Mouse (Mus musculus): ENCODE data around the gene Magi1.
"Not testable (repeated sequence)": the region's sequence is repeated elsewhere in the genome, so short reads cannot be mapped to it uniquely, and the experiment has no call there.

Magi1 gene

DNA sequence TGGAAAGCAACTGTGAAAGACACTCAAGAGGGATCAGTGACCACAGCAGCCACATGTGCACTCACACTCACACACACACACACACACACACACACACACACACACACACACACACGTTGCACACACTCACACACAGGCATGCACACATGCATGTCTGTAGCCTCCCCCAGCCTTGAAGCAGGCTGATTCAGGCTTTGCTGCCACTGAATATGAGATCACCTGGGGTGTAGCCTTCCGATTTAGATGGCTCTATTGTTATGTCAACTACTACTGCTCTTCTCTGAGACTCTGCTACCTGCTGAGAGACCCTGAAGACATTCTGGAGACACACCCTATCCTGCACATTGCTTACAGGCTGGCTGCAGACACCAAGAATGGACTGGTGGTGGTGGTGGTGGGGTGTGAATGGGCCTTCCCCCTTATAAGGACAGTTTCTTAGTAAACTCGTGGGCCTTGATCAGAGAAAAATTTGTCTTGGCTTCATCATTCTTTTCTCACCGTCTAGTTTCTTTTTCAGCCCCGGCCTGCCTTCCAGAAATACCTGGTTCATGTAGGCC, 653.9 kb downstream of the Magi1 start:
- not testable (repeated sequence) for DNase-seq (ENCODE audit: low spot score)

- no peak for DNase-seq (ENCODE audit: low spot score)
Measured at GRCm38 (mm10) chr6:93627200-93627599, 656.5 kb downstream of the Magi1 start.
